Mouse (Mus musculus) 416B (cell line): ENCODE measurements around the gene C9orf72.
"Not testable (repeated sequence)": the region's sequence is repeated elsewhere in the genome, so short reads cannot be mapped to it uniquely, and the experiment has no call there.

Source experiments
- DNase-seq: peaks from one replicate; pipeline ENCODE4 v3.0.0; 2011; ENCODE audit warnings: low read depth

Gene C9orf72

GRCm38 (mm10) chr4:35225734-35226495 lies at the start of gene C9orf72:
Gene C9orf72, minus strand, starts transcription at chr4:35226175.
- DNase-seq = peak; percentile 96

- DNase-seq = peak; percentile 18
Measured at GRCm38 (mm10) chr4:35259006-35259405, 33.0 kb upstream of the C9orf72 start.

GRCm38 (mm10) chr4:35244023-35244422 lies 18.0 kb upstream of the C9orf72 start:
- DNase-seq = no peak

GRCm38 (mm10) chr4:35241735-35242134 lies 15.8 kb upstream of the C9orf72 start:
- peak; percentile 6 for DNase-seq

- DNase-seq = no peak
Measured at GRCm38 (mm10) chr4:35238696-35239095, 12.7 kb upstream of the C9orf72 start.

- DNase-seq = not testable (repeated sequence)
Measured at GRCm38 (mm10) chr4:35238240-35238639, 12.3 kb upstream of the C9orf72 start.

- no peak for DNase-seq
Measured at GRCm38 (mm10) chr4:35236313-35236712, 10.3 kb upstream of the C9orf72 start.

GRCm38 (mm10) chr4:35228260-35228659 lies 2.3 kb upstream of the C9orf72 start:
- peak; percentile 15 for DNase-seq

- DNase-seq = no peak
Measured at GRCm38 (mm10) chr4:35226496-35226992, 569 bp upstream of the C9orf72 start.

GRCm38 (mm10) chr4:35225141-35225733 lies 738 bp downstream of the C9orf72 start:
- peak; percentile 74 for DNase-seq

GRCm38 (mm10) chr4:35224101-35224500 lies 1.9 kb downstream of the C9orf72 start:
- peak; percentile 16 for DNase-seq

GRCm38 (mm10) chr4:35223376-35223988 lies 2.5 kb downstream of the C9orf72 start:
- peak; percentile 41 for DNase-seq

- DNase-seq = no peak
Measured at GRCm38 (mm10) chr4:35221903-35222302, 4.1 kb downstream of the C9orf72 start.

GRCm38 (mm10) chr4:35221131-35221530 lies 4.8 kb downstream of the C9orf72 start:
- no peak for DNase-seq

- no peak for DNase-seq
Measured at GRCm38 (mm10) chr4:35220108-35220731, 5.8 kb downstream of the C9orf72 start.

GRCm38 (mm10) chr4:35204659-35205058 lies 21.3 kb downstream of the C9orf72 start:
- no peak for DNase-seq

GRCm38 (mm10) chr4:35203724-35204123 lies 22.3 kb downstream of the C9orf72 start:
- DNase-seq = no peak

GRCm38 (mm10) chr4:35201700-35202099 lies 24.3 kb downstream of the C9orf72 start:
- no peak for DNase-seq

GRCm38 (mm10) chr4:35192725-35193124 lies 33.2 kb downstream of the C9orf72 start:
- DNase-seq = peak; percentile 26

GRCm38 (mm10) chr4:35189794-35190193 lies 36.2 kb downstream of the C9orf72 start:
- no peak for DNase-seq

GRCm38 (mm10) chr4:35187617-35188326 lies 38.2 kb downstream of the C9orf72 start:
- DNase-seq = peak; percentile 20
